Mouse (Mus musculus): ENCODE measurements around the gene Gm49398.

Gene Gm49398

DNA sequence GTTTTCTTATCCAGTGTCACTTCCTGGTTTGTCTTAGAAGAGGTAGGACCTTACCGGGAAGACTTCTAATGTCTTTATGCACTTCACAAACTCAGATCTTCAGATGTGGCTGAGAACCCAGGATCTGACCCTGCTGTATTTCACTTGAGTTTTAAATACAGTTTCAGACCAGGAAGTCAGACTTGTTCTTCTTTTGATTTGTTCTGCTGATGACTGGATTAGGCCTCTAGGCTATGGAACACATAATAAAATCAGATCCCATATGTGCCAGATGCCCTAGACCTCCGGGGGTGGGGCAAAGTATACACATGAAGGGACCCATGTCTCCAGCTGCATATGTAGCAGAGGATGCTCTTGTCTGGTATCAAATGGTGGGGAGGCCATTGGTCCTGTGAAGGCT, at the start of gene Gm49398:
Gene Gm49398 (minus strand): TSS at position 101 of the 400 bp plus-strand sequence.
- no peak for DNase-seq (ENCODE audit: low spot score)

DNA sequence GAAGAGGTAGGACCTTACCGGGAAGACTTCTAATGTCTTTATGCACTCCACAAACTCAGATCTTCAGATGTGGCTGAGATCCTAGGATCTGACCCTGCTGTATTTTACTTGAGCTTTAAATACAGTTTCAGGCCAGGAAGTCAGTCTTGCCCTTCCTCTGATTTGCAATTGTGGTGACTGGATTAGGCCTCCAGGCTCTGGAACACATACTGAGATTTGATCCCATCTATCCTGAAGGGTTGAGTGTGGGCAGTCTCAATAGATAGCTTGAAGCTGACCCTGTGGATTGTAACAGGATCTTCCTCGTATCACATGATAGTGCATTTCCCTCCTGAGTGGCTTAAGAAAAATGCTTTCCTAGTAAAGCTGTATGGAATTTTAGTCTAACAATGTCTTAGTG, 33.4 kb downstream of the Gm49398 start, which contains the start of gene Cts8:
Gene Cts8 (minus strand): TSS at position 101 of the 400 bp plus-strand sequence.
- DNase-seq (ENCODE audit: low spot score): no peak

DNA sequence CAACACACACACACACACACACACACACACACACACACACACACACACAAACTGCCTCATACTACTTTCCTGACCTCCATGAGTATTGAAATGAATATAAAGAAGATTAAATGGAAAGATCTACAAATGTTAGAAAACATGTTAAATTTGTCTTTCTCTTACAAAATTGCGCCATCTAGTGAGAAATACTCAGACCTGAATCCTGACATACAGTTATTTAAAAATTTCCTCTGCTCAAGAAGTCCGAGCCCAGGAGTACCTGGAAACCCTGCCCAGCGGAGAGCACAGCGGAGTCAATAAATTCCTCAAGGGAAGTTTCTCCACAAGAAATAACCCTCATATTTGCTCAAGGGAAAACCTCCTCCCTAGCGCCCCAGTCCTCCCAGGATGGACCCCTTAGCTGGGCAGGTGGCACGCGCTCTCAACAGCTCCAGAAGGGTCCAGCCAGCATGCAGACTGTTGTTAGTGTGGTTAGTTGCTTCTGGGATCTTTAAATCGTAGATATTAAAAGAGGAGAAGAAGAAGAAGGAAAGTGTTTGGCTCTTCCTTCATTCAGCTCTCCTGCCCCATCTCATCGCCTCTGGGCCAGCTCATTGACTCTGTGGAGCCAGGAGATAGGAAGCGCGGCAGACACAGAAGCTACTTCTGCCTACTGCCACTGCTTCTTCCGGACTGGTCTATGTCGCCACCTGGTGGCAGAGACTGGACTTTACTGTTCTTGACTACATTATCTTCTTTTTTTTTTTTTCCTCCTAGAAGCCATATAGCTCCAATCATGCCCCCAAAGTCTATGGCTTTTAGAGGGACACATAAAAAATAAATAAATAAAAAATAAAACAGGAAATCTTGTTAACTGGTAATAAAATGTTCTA, 47.3 kb downstream of the Gm49398 start:
- DNase-seq (ENCODE audit: low spot score): peak; percentile 55

DNA sequence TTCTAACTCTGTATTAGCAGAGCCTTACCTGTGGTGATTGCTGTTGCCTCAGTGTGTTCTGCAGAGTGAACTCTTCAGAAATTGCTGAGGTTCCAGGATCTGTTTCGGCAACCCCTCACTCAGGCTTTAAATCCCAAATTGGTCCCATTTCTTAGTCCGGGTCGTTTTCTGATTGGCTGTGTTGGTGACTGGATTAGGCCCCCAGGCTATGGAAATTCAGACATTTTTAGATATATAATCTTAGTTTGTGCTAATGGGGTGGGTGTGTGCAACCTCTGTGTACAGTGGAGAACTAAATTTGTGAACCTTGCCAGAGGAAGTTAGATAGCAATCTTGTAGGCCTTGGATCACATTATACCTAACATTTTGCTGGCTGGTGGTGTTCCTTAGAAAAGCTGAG, 85.3 kb downstream of the Gm49398 start, which contains the start of gene Cts6:
Gene Cts6 (minus strand): TSS at position 101 of the 400 bp plus-strand sequence.
- no peak for DNase-seq (ENCODE audit: low spot score)
